Mouse (Mus musculus) intestine, embryonic 14.5 days (tissue): ENCODE data around the gene Tctex1d2. TPM values are rescaled to one million over a fixed set of nuclear protein-coding genes. Genes with fewer than 3 reads are reported as not detected.

Source experiments
- ATAC-seq: fragments of 200-750 bp; cut with Nextera tagmentation; replicated peaks from 2 replicates; pipeline ENCODE4 v1.8.0; 2017; ENCODE audit warnings: low read depth, moderate number of reproducible peaks, moderate TSS enrichment, moderate library complexity; ENCODE audit not compliant: low FRiP score, low TSS enrichment
- DNase-seq: peaks from one replicate; pipeline ENCODE4 v3.0.0-alpha.2; 2018; ENCODE audit warnings: low spot score
- H3K27ac ChIP-seq: fragments of 300-500 bp; sonication (generic); 2 replicates; pipeline ENCODE4 v1.5.1; 2014; ENCODE audit warnings: low read depth, mild to moderate bottlenecking, control low read depth
- H3K27me3 ChIP-seq: fragments of 300-500 bp; sonication (generic); replicated peaks from 2 replicates; pipeline ENCODE4 v1.6.1; 2014; ENCODE audit warnings: low read length, control low read depth; ENCODE audit not compliant: control insufficient read depth, insufficient read depth
- H3K36me3 ChIP-seq: fragments of 300-500 bp; sonication (generic); 2 replicates; pipeline ENCODE4 v1.6.1; 2014; ENCODE audit warnings: low read length, control low read depth; ENCODE audit not compliant: control insufficient read depth, insufficient read depth
- H3K4me1 ChIP-seq: fragments of 300-500 bp; sonication (generic); replicated peaks from 2 replicates; pipeline ENCODE4 v1.6.1; 2014; ENCODE audit warnings: low read length, control low read depth, mixed read lengths; ENCODE audit not compliant: control insufficient read depth, insufficient read depth
- H3K4me2 ChIP-seq: fragments of 300-500 bp; sonication (generic); 2 replicates; pipeline ENCODE4 v1.6.1; 2014; ENCODE audit warnings: low read length
- H3K4me3 ChIP-seq: fragments of 300-500 bp; sonication (generic); 2 replicates; pipeline ENCODE4 v1.5.1; 2014; ENCODE audit warnings: low read depth, low read length, control low read depth, mixed read lengths
- H3K9ac ChIP-seq: fragments of 300-500 bp; sonication (generic); 2 replicates; pipeline ENCODE4 v1.6.1; 2014; ENCODE audit warnings: mild to moderate bottlenecking, low read length
- H3K9me3 ChIP-seq: fragments of 300-500 bp; sonication (generic); 2 replicates; pipeline ENCODE4 v1.6.1; 2016; ENCODE audit warnings: low read length, control low read depth; ENCODE audit not compliant: control insufficient read depth
- WGBS: fragments of 180-500 bp; shearing (Covaris S2); extraction: QIAGEN DNeasy Blood & Tissue Kit; methylation state at CpG from one replicate; pipeline ENCODE4 v1.1.7; 2014; 5-methylcytosine and 5-hydroxymethylcytosine counted together
- polyA plus RNA-seq: library from polyadenylated mRNA; unstranded; fragments of >200 nt; fragmentation: Nextera tagmentation; extraction: Ambion mirVana; gene quantifications from 2 replicates; pipeline ENCODE4 v1.2.1, GENCODE M21; 2014

The Tctex1d2 gene
- polyA plus RNA-seq, 1 experiment from 2014 or later: 43.0 TPM

GRCm38 (mm10) chr16:32456086-32456485 lies 36.6 kb downstream of the Tctex1d2 start:
- no peak for ATAC-seq

GRCm38 (mm10) chr16:32456761-32457160 lies 37.3 kb downstream of the Tctex1d2 start:
- H3K27me3 ChIP-seq: no peaks in the 10 kb centered on the region
- no peak for ATAC-seq
- H3K27ac ChIP-seq: no peak overlapping the region

More at GRCm38 (mm10) chr16:32456086-32456485, 36.6 kb downstream of the Tctex1d2 start:
- H3K36me3 ChIP-seq: peaks cover 32% of the 10 kb centered on the region
- H3K4me2 ChIP-seq: no peak overlapping the region
- no peak overlapping the region for H3K4me3 ChIP-seq
- no peaks in the 10 kb centered on the region for H3K9me3 ChIP-seq
- no peak overlapping the region for H3K27ac ChIP-seq
- DNase-seq: no peak
- H3K27me3 ChIP-seq: no peaks in the 10 kb centered on the region
- no peak overlapping the region for H3K9ac ChIP-seq
- no peaks in the 10 kb centered on the region for H3K4me1 ChIP-seq

DNA sequence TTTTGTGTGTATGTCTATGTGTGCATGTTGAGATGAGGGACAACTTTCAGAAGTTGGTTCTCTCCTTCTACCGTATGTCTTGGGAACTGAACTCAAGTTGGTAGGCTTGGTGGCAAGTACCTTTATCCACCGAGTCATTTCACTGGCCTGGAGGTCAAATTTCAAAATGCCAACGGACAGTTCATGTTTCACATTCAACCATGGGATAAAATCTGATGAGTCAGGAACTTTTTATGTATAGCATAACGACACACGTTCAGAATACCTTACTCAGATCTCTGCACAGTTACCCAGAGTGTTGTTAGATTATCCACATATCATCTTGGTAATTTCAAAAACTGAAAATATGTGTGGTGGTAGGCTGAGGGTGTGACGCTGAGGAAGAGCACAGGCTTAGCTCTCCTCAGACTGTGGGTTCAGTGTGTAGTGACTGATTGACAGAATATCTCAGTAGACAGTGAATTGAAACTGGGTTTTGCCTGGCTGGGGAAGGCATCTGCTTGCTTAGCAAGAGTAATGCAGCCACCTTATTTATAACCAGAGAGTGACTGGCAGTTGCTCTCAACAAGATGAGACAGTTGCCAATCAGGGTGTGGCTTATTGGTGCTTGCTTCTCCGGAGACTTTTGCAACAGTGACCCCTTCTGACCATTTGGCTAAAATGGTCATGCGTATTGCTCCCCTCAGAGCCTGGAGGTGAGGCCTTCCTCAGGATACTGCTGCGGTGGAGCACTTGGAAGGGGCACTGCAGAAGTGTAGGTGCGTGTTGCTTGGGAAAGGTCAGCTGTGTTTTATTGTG lies 38.3 kb downstream of the Tctex1d2 start:
- no peak for ATAC-seq

More at GRCm38 (mm10) chr16:32456761-32457160, 37.3 kb downstream of the Tctex1d2 start:
- Histone ChIP-seq H3K4me3 (no peak overlapping the region), H3K36me3 (peaks cover 30% of the 10 kb centered on the region), H3K9me3 (no peaks in the 10 kb centered on the region), H3K4me1 (no peaks in the 10 kb centered on the region), H3K4me2 (no peak overlapping the region), H3K9ac (no peak overlapping the region)
- 93% methylated on average over 1 of the region's 1 CpGs for WGBS
- no peak for DNase-seq

DNA sequence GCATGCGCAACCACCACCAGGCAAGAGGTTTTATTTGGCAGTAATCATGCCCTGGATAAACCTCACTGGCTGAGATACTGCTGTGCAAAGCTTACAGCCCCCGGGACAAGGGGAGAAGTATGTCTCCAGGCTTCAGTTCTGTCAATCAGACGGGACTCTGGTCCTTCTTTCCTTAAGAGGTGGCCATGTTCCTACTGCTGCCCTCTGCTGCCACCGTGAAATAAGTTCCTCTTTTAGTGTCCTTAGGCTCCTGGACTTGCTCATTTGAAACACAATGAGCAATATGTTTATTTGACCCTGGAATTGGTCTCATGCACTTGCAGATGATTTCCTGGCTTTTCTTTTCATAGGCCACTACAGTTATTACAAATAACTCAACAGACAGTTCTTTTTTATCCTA lies 41.0 kb downstream of the Tctex1d2 start:
- no peaks in the 10 kb centered on the region for H3K9me3 ChIP-seq
- peaks cover 25% of the 10 kb centered on the region for H3K36me3 ChIP-seq
- H3K4me1 ChIP-seq: no peaks in the 10 kb centered on the region
- H3K27me3 ChIP-seq: no peaks in the 10 kb centered on the region
- WGBS: 65% methylated on average over 4 of the region's 4 CpGs
- ATAC-seq: no peak
- no peak overlapping the region for H3K4me2 ChIP-seq
- DNase-seq: no peak
- H3K9ac ChIP-seq: no peak overlapping the region
- H3K27ac ChIP-seq: no peak overlapping the region
- no peak overlapping the region for H3K4me3 ChIP-seq

More for the DNA sequence above, 38.3 kb downstream of the Tctex1d2 start:
- WGBS: 63% methylated on average over 10 of the region's 10 CpGs
- H3K27me3 ChIP-seq: no peaks in the 10 kb centered on the region
- DNase-seq: no peak
- H3K27ac ChIP-seq: no peak overlapping the region
- no peaks in the 10 kb centered on the region for H3K4me1 ChIP-seq
- no peak overlapping the region for H3K4me2 ChIP-seq
- H3K4me3 ChIP-seq: no peak overlapping the region
- H3K9me3 ChIP-seq: no peaks in the 10 kb centered on the region
- no peak overlapping the region for H3K9ac ChIP-seq
- H3K36me3 ChIP-seq: peaks cover 24% of the 10 kb centered on the region

DNA sequence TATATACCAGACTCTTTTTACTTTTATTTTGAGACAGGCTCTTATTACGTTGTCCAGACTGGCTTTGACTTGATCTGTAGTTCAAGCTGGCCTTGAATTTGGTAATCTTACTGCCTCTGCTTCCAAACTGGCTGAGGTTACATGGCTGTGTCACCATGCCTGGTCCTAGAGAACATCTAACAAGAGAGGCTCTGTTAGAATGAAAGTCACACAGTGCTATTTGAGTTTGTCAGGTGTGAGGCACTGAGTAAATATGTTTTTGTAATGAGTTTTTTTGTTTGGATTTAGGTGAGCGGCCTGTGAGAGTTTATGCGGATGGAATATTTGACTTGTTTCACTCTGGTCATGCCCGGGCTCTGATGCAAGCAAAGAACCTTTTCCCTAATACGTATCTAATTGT lies 42.2 kb downstream of the Tctex1d2 start:
- ATAC-seq: no peak
- no peaks in the 10 kb centered on the region for H3K9me3 ChIP-seq
- H3K27me3 ChIP-seq: no peaks in the 10 kb centered on the region
- no peak overlapping the region for H3K9ac ChIP-seq
- no peak overlapping the region for H3K27ac ChIP-seq
- peaks cover 15% of the 10 kb centered on the region for H3K36me3 ChIP-seq
- no peak overlapping the region for H3K4me3 ChIP-seq
- DNase-seq: no peak
- WGBS: 93% methylated on average over 5 of the region's 5 CpGs
- no peaks in the 10 kb centered on the region for H3K4me1 ChIP-seq
- H3K4me2 ChIP-seq: no peak overlapping the region

DNA sequence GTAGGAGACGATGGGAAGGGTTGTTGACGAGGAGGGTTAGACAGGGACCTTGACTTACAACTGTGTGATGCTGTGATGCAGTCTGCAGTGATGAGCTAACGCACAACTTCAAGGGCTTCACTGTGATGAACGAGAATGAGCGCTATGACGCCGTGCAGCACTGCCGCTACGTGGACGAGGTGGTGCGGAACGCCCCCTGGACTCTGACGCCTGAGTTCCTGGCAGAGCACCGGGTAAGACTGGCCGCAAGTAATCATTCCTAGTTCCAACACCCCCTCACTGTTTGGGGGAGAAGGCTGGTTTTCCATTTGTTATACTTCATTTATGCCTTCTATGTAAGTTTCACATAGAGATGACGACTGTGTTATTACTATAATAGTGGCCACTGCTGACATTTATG lies 43.4 kb downstream of the Tctex1d2 start:
- H3K4me3 ChIP-seq: no peak overlapping the region
- peaks cover 20% of the 10 kb centered on the region for H3K36me3 ChIP-seq
- no peak overlapping the region for H3K4me2 ChIP-seq
- H3K9me3 ChIP-seq: no peaks in the 10 kb centered on the region
- ATAC-seq (peak; percentile 25; the same call in 1 of the 2 replicates), DNase-seq (no peak)
- WGBS: 89% methylated on average over 16 of the region's 16 CpGs
- H3K27ac ChIP-seq: peak overlapping the region; percentile 25; the same call in 1 of the 2 replicates
- H3K9ac ChIP-seq: no peak overlapping the region
- H3K4me1 ChIP-seq: no peaks in the 10 kb centered on the region
- H3K27me3 ChIP-seq: no peaks in the 10 kb centered on the region

DNA sequence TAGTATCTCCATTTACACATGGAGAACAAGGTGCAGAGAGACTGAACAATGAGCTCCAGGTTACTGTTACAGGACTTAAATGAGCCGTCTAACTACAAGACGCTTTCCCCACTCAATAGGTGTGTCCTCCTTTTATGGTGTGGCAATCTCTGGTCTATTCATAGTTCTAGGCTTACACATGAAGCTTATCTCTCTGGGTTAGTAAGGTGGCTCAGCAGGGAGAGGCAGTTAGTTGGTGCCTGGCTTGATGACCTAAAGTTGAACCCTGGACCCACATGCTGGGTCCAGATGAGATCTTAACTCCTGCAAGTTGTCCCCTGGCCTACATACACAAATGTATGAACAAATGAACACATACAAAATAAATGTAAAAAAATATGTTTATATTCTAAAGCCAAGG lies 43.9 kb downstream of the Tctex1d2 start:
- Histone ChIP-seq H3K9ac (no peak overlapping the region), H3K4me1 (no peaks in the 10 kb centered on the region), H3K27me3 (no peaks in the 10 kb centered on the region), H3K4me2 (no peak overlapping the region), H3K4me3 (no peak overlapping the region), H3K9me3 (no peaks in the 10 kb centered on the region), H3K36me3 (peaks cover 25% of the 10 kb centered on the region), H3K27ac (peak overlapping the region; percentile 25; the same call in 1 of the 2 replicates)
- DNase-seq (no peak), ATAC-seq (peak; percentile 82)
- WGBS: 66% methylated on average over 2 of the region's 2 CpGs

- Histone ChIP-seq H3K4me2 (no peak overlapping the region), H3K36me3 (peaks cover 36% of the 10 kb centered on the region), H3K27me3 (no peaks in the 10 kb centered on the region), H3K9ac (no peak overlapping the region), H3K27ac (no peak overlapping the region), H3K4me1 (no peaks in the 10 kb centered on the region), H3K9me3 (no peaks in the 10 kb centered on the region), H3K4me3 (no peak overlapping the region)
- DNase-seq (peak; percentile 36), ATAC-seq (no peak)
- WGBS: 0% methylated on average over 1 of the region's 1 CpGs
Measured at GRCm38 (mm10) chr16:32464908-32465307, 45.4 kb downstream of the Tctex1d2 start.

DNA sequence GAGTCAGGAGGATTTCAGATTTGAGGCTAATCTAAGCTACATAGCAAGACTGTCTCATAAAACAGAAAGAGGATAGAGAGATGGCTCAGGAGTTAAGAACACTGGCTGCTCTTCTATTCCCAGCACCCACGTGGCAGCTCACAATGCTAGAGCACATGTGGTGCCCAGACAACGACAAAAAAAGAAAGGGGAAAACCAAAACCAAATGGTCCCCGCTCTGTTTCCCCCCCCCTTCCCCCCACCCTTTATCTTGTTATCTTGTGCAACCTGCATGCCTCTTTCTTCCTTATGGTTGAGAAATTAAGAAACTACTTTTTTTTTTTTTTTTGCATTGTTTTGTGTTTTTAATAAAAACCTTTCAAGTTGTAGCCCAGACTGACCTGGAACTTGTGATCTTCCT lies 49.0 kb downstream of the Tctex1d2 start:
- H3K4me2 ChIP-seq: no peak overlapping the region
- ATAC-seq: no peak
- H3K36me3 ChIP-seq: peaks cover 51% of the 10 kb centered on the region
- no peak overlapping the region for H3K27ac ChIP-seq
- no peak overlapping the region for H3K4me3 ChIP-seq
- peak; percentile 1 for DNase-seq
- no peaks in the 10 kb centered on the region for H3K27me3 ChIP-seq
- H3K9me3 ChIP-seq: no peaks in the 10 kb centered on the region
- WGBS: 86% methylated on average over 3 of the region's 3 CpGs
- H3K4me1 ChIP-seq: no peaks in the 10 kb centered on the region
- no peak overlapping the region for H3K9ac ChIP-seq
